Mouse (Mus musculus) MEL (cell line): ENCODE results near the gene Tcap.

Source experiments
- CTCF ChIP-seq, 3 experiments: IDR thresholded peaks in 2 of 3; conservative IDR thresholded peaks in 1 of 3; 2 replicates each; pipeline ENCODE4 v1.5.1; 2011 to 2012; ENCODE audit warnings: low read length in 3 of 3, low read depth in 2 of 3, mild to moderate bottlenecking in 2 of 3, improper control_type of control experiment in 1 of 3, inconsistent platforms in 1 of 3, mixed read lengths in 1 of 3, moderate library complexity in 1 of 3; ENCODE audit not compliant: control insufficient read depth in 1 of 3, insufficient read depth in 1 of 3, poor library complexity in 1 of 3, severe bottlenecking in 1 of 3
- ELF1 ChIP-seq: IDR thresholded peaks from 2 replicates; pipeline ENCODE4 v1.6.1; 2014; ENCODE audit warnings: low read depth, mild to moderate bottlenecking, inconsistent platforms, low read length, improper control_type of control experiment, moderate library complexity
- GABPA ChIP-seq: IDR thresholded peaks from 2 replicates; pipeline ENCODE4 v1.6.1; 2012; ENCODE audit warnings: low read depth, mild to moderate bottlenecking, inconsistent platforms, low read length, improper control_type of control experiment, moderate library complexity
- HCFC1 ChIP-seq: IDR thresholded peaks from 2 replicates; pipeline ENCODE4 v1.6.1; 2012; ENCODE audit warnings: low read depth, mild to moderate bottlenecking, inconsistent platforms, low read length, improper control_type of control experiment, moderate library complexity
- POLR2A ChIP-seq, 2 experiments: IDR thresholded peaks; 2 replicates each; pipeline ENCODE4 v1.6.1; 2011 to 2012; ENCODE audit warnings: low read length in 2 of 2, mild to moderate bottlenecking in 2 of 2, control low read depth in 1 of 2, improper control_type of control experiment in 1 of 2, low read depth in 1 of 2, moderate library complexity in 1 of 2; ENCODE audit not compliant: control insufficient read depth in 1 of 2, insufficient read depth in 1 of 2, poor library complexity in 1 of 2

DNA sequence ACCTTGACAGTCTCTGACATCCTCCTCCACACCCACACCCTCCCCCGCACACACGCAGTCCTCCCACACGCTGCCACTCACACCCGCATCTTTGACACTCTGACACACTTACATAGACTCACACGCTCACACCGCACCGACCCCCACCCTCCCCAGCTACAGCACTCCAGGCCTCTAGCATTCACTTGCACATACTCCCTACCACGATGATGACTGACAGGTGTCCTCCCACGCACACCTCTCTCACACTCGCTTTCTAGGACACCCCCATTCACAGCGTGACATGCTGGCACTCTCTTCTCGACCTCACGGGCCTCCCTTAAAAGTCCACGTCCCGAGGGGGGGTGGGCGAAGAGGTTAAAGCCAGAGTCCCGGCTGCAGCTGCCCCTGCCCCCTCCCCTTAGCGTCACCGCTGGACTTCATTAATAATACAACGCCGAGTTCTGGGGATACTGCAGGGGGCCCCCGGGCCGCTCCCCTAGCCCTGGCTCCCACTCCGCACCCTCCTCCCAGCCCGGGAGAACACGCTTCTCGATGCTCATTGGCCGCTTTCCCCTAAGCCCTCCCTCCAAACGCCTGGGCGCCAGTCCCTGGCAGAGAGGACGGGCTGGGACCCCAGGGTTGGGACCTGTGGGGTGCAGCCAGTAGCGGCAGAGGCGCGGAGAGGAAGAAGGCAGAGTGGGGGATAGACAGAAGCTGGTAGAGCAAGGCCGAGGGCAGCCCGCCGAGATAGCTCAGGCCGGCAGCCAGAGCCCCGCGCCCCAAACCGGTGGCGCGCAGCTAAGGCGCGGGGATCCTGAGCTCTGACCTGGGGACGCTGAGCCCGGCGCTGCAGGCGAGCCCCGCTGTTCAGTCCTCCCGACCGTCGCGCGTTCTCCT lies 35.3 kb upstream of the Tcap start, which contains the start of gene Ppp1r1b:
- TF ChIP-seq GABPA (no peak), HCFC1 (peak; percentile 71; the same call in 1 of the 2 replicates), ELF1 (no peak), POLR2A (IDR thresholded peaks at IDR 0.05; ENCODE audit: control insufficient read depth in 1 of 2, insufficient read depth in 1 of 2, low read depth in 1 of 2, low read length in 2 of 2, poor library complexity in 1 of 2) (peak; percentile 95 to 96), CTCF (IDR thresholded peaks at IDR 0.05 in 2 of 3, conservative IDR thresholded peaks at IDR 0.05 in 1 of 3; ENCODE audit: control insufficient read depth in 1 of 3, insufficient read depth in 1 of 3, low read depth in 2 of 3, low read length in 3 of 3, poor library complexity in 1 of 3, severe bottlenecking in 1 of 3) (no peak)
